Mouse (Mus musculus): ENCODE measurements around the gene Chmp3.

Chmp3 gene

GRCm38 (mm10) chr6:71608994-71609393 is 65.4 kb downstream of the Chmp3 start:
- DNase-seq (ENCODE audit: extremely low spot score): no peak

GRCm38 (mm10) chr6:71609968-71610367 is 66.4 kb downstream of the Chmp3 start:
- no peak for DNase-seq (ENCODE audit: extremely low spot score)

- DNase-seq (ENCODE audit: extremely low spot score): no peak
Observed at GRCm38 (mm10) chr6:71613225-71613624, 69.6 kb downstream of the Chmp3 start.

- no peak for DNase-seq (ENCODE audit: extremely low spot score)
Observed at GRCm38 (mm10) chr6:71616959-71617358, 73.4 kb downstream of the Chmp3 start.

- no peak for DNase-seq (ENCODE audit: extremely low spot score)
Observed at GRCm38 (mm10) chr6:71621551-71621950, 78.0 kb downstream of the Chmp3 start.

GRCm38 (mm10) chr6:71621981-71622380 is 78.4 kb downstream of the Chmp3 start:
- DNase-seq (ENCODE audit: extremely low spot score): no peak

- DNase-seq (ENCODE audit: extremely low spot score): no peak
Observed at GRCm38 (mm10) chr6:71624723-71625122, 81.1 kb downstream of the Chmp3 start.

GRCm38 (mm10) chr6:71625984-71626383 is 82.4 kb downstream of the Chmp3 start:
- no peak for DNase-seq (ENCODE audit: extremely low spot score)

- DNase-seq (ENCODE audit: extremely low spot score): no peak
Observed at GRCm38 (mm10) chr6:71627325-71627724, 83.7 kb downstream of the Chmp3 start.

- no peak for DNase-seq (ENCODE audit: extremely low spot score)
Observed at GRCm38 (mm10) chr6:71631196-71631595, 87.6 kb downstream of the Chmp3 start.

- DNase-seq (ENCODE audit: extremely low spot score): peak; percentile 39
Observed at GRCm38 (mm10) chr6:71631706-71632461, 88.3 kb downstream of the Chmp3 start.

Measured in embryo, embryonic 9.5 days (tissue).